Mouse (Mus musculus) E14TG2a.4 (cell line): Measurements from ENCODE around the gene Tcf7l1.

Experiments used
- CTCF ChIP-seq: conservative IDR thresholded peaks from 2 replicates; pipeline ENCODE4 v1.5.1; 2014; ENCODE audit warnings: low read length
- POU5F1 ChIP-seq: IDR thresholded peaks from 2 replicates; pipeline ENCODE4 v1.6.1; 2014; ENCODE audit warnings: low read length, borderline replicate concordance

- TF ChIP-seq CTCF (no peak), POU5F1 (no peak)
Measured at GRCm38 (mm10) chr6:72769343-72769742, 19.7 kb downstream of the Tcf7l1 start.
